Mouse (Mus musculus) embryonic facial prominence, embryonic 15.5 days (tissue): ENCODE measurements around the gene Plpp7. TPM values are rescaled to one million over a fixed set of nuclear protein-coding genes. Genes with fewer than 3 reads are reported as not detected.
A peak's percentile ranks its signal among the peaks of the same experiment; 100 is the strongest.

ENCODE experiments used
- ATAC-seq: fragments of 200-750 bp; cut with Nextera tagmentation; 2 replicates; pipeline ENCODE4 v1.8.0; 2017; ENCODE audit warnings: low read depth, moderate TSS enrichment; ENCODE audit not compliant: insufficient number of reproducible peaks, low FRiP score, low TSS enrichment
- H3K27ac ChIP-seq: fragments of 300-500 bp; sonication (generic); replicated peaks from 2 replicates; pipeline ENCODE4 v1.5.1; 2015; ENCODE audit warnings: mild to moderate bottlenecking, inconsistent platforms
- H3K27me3 ChIP-seq: fragments of 300-500 bp; sonication (generic); 2 replicates; pipeline ENCODE4 v1.6.1; 2015; ENCODE audit warnings: inconsistent platforms
- H3K36me3 ChIP-seq: fragments of 300-500 bp; sonication (generic); 2 replicates; pipeline ENCODE4 v1.6.1; 2015; ENCODE audit warnings: mild to moderate bottlenecking, inconsistent platforms
- H3K4me1 ChIP-seq: fragments of 300-500 bp; sonication (generic); 2 replicates; pipeline ENCODE4 v1.6.1; 2015; ENCODE audit warnings: inconsistent platforms
- H3K4me2 ChIP-seq: fragments of 300-500 bp; sonication (generic); replicated peaks from 2 replicates; pipeline ENCODE4 v1.6.1; 2015; ENCODE audit warnings: mild to moderate bottlenecking, inconsistent platforms
- H3K4me3 ChIP-seq: fragments of 300-500 bp; sonication (generic); replicated peaks from 2 replicates; pipeline ENCODE4 v1.5.1; 2015; ENCODE audit warnings: mild to moderate bottlenecking, inconsistent platforms
- H3K9ac ChIP-seq: fragments of 300-500 bp; sonication (generic); 2 replicates; pipeline ENCODE4 v1.6.1; 2015; ENCODE audit warnings: inconsistent platforms
- H3K9me3 ChIP-seq: fragments of 300-500 bp; sonication (generic); replicated peaks from 2 replicates; pipeline ENCODE4 v1.6.1; 2016; ENCODE audit warnings: inconsistent platforms
- WGBS: fragments of 180-500 bp; shearing (Covaris S2); methylation state at CpG from one replicate; pipeline ENCODE4 v1.1.7; 2015; 5-methylcytosine and 5-hydroxymethylcytosine counted together
- polyA plus RNA-seq: library from polyadenylated mRNA; unstranded; fragments of >200 nt; fragmentation: Nextera tagmentation; extraction: Ambion mirVana; gene quantifications from 2 replicates; pipeline ENCODE4 v1.2.1, GENCODE M21; 2015

The Plpp7 gene
- 9.4 and 10.0 TPM in 2 replicates for polyA plus RNA-seq

DNA sequence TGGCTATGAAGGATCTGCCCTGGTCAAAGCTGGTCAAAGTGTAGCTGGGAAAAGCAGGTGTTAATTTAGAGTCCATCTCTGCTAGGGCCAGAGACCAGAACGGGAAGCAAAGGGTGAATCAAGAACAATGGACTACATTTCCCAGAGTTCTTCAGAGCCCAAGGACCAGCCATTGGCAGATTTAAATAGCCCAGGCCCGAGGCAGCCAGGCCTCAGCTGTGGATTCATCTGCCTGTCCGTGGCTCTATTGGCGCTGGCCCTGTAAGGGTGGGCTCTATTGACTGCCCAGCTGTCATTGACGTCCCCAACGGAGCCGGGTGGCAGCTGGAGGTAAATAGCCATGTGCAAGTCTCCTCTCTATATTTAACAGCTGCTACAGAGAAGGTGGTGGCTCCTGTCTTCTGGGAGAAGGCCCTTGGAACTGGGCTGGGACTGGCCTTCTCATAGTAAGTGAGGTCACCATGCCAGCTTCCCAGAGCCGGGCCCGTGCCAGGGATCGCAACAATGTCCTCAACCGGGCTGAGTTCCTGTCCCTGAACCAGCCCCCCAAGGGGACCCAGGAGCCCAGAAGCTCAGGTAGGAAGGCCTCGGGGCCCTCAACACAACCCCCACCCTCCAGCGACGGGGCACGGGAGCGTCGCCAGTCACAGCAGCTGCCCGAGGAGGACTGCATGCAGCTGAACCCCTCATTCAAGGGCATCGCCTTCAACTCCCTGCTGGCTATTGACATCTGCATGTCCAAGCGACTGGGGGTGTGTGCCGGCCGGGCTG is at the start of gene Plpp7:
Gene Plpp7 (plus strand): TSS at position 178 of the 771 bp plus-strand sequence.
- ATAC-seq, result peak; percentile 79
- 51% methylated on average over 22 of the region's 22 CpGs for WGBS
- H3K27me3 ChIP-seq, result no peaks in the 10 kb centered on the region
- peak within 1 kb of the TSS; percentile 34; the same call in 1 of the 2 replicates for H3K27ac ChIP-seq
- peak within 1 kb of the TSS; percentile 34 for H3K4me3 ChIP-seq
- peak within 1 kb of the TSS; percentile 50 for H3K4me2 ChIP-seq
- H3K4me1 ChIP-seq, result peaks cover 10% of the 10 kb centered on the region
- H3K9me3 ChIP-seq, result no peaks in the 10 kb centered on the region
- no peaks in the 10 kb centered on the region for H3K36me3 ChIP-seq
- peak within 1 kb of the TSS; percentile 26; the same call in 1 of the 2 replicates for H3K9ac ChIP-seq

DNA sequence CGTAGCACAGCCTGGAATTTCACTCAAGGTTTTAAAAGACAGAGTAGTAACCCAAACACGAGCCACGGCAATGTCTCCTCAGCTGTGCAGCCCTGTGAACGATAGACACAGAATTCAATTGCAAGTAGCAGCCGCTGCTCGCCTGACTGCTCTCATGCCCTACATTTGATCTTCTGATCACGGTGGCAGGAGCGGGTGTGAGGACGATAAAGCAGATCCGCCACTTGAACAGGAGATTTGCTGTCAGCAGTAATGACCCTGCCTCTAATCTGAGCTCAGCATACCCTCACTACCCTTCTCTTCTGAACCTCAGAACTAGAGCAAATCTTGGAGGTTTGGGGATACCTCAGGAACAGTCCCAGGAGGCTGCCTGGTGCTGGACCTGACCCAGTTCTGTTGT is 49.3 kb upstream of the Plpp7 start:
- Histone ChIP-seq H3K9ac (no peak overlapping the region), H3K9me3 (no peaks in the 10 kb centered on the region), H3K4me1 (no peaks in the 10 kb centered on the region), H3K4me2 (no peak overlapping the region), H3K36me3 (peaks cover 83% of the 10 kb centered on the region), H3K4me3 (no peak overlapping the region), H3K27ac (no peak overlapping the region), H3K27me3 (no peaks in the 10 kb centered on the region)
- no peak for ATAC-seq
- WGBS, result 87% methylated on average over 10 of the region's 10 CpGs

DNA sequence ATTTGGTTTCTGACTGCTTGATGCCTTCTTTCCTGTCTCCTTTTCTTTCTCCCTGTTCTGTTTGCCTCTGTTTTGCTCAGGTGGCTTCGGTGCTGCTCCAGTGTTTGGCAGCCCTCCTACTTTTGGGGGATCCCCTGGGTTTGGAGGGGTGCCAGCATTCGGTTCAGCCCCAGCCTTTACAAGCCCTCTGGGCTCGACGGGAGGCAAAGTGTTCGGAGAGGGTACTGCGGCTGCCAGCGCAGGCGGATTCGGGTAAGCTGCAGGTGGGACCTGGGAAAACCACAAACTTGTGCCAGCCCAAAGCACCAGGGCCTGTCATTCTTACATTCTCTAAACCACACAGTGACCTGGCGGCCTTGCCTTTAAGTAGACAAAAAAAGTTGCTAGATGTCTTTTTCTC is 48.0 kb upstream of the Plpp7 start:
- Histone ChIP-seq H3K27me3 (no peaks in the 10 kb centered on the region), H3K9ac (no peak overlapping the region), H3K9me3 (no peaks in the 10 kb centered on the region), H3K27ac (no peak overlapping the region), H3K4me3 (no peak overlapping the region), H3K4me1 (no peaks in the 10 kb centered on the region), H3K36me3 (peaks cover 82% of the 10 kb centered on the region), H3K4me2 (no peak overlapping the region)
- ATAC-seq, result no peak
- whole genome bisulfite sequencing, result 64% methylated on average over 10 of the region's 10 CpGs

DNA sequence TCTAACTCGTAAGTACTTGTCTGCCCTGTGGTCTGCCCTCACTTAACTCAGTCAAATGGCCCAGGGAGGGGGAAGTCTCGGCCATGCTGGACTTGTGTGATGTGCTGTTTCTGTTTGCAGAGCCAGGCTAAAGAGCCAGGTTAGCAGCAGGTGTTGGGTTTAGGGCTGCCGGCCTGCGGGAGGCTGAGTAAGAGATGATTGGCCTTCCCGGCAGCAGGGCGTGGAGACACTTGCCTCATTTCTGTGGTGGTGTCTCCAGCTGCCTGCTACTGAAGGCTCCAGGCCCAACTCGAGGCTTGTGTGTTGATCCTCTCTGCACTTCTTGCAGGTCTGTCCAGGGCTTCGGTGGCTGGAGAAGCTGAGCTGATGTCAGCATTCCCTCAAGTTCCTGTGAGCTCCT is 43.5 kb upstream of the Plpp7 start:
- peaks cover 54% of the 10 kb centered on the region for H3K36me3 ChIP-seq
- no peak for ATAC-seq
- H3K27ac ChIP-seq, result no peak overlapping the region
- H3K9me3 ChIP-seq, result no peaks in the 10 kb centered on the region
- no peak overlapping the region for H3K4me2 ChIP-seq
- WGBS, result 79% methylated on average over 8 of the region's 8 CpGs
- no peak overlapping the region for H3K9ac ChIP-seq
- no peaks in the 10 kb centered on the region for H3K27me3 ChIP-seq
- H3K4me3 ChIP-seq, result no peak overlapping the region
- no peaks in the 10 kb centered on the region for H3K4me1 ChIP-seq

DNA sequence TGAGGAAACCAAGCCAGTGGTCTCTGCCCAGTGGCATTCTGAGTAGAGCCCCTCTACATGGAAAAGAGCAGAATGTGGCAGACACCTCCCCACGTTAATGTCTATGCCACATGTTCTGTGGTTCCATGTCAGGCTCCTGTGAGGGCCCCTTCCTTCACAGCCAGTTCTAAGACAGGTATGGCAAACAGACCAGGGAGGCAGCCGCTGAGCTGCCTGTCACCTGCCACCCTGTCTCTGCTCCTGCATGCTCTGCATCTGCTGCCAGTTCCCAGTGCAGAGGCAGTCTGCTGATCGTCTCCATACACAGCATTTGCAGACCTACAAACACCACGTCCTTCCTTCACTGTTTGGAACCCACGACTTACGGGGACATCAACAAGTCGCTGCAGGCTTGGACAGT is 42.9 kb upstream of the Plpp7 start:
- 89% methylated on average over 7 of the region's 7 CpGs for WGBS
- H3K9ac ChIP-seq, result no peak overlapping the region
- no peak overlapping the region for H3K4me2 ChIP-seq
- ATAC-seq, result no peak
- peaks cover 52% of the 10 kb centered on the region for H3K36me3 ChIP-seq
- no peak overlapping the region for H3K4me3 ChIP-seq
- H3K27me3 ChIP-seq, result no peaks in the 10 kb centered on the region
- H3K9me3 ChIP-seq, result no peaks in the 10 kb centered on the region
- H3K4me1 ChIP-seq, result no peaks in the 10 kb centered on the region
- H3K27ac ChIP-seq, result no peak overlapping the region

DNA sequence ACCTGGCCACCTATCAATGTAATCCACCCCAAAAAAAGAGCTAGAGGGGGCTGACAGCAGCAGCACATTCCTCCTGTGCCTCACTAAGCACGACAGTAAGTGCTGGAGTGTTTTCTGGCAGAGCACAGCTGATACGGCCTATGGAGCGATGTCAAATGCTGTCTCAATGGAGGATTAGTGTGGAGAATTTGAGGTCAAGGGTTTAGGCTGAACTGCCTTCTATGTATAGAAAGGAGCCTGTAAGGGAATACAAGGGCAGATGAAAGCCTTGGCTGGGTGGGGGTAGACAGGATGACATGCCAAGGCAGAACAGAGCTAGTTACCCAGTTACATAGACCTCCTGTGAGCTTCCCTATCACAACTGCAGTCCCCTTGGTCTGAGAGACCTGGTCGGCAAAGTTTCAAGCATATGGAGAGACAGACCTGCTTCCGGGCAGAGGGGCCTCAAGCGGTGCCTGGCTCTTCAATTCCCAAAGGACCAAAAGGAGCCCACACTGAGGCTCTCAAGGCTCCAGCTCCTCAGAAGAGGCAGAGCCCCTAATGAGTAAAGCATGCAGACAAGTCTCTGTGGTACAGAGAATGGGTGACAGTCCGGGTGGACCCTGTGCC is 39.9 kb upstream of the Plpp7 start:
- no peak overlapping the region for H3K4me2 ChIP-seq
- WGBS, result 54% methylated on average over 7 of the region's 7 CpGs

DNA sequence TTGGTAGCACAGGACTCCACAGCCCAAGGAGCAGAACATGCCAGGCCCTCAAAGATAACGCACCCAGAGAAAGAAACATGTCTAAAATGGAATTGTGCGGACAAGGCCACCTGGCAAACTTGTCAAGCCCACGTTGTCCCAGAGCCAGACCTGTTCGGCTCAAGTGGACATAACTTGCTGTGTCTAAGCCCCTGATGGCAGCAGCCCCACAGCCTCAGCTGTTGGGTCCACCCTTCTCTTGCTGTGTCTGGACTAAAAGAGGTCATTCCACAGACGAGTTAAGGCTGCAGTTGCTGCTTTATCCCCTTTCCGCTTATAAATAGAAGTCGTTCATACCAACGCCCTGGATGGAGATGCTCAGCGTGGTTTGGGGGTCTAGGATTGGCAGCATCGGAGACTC is 38.8 kb upstream of the Plpp7 start:
- H3K27ac ChIP-seq, result no peak overlapping the region; the same call in 1 of the 2 replicates
- WGBS, result 84% methylated on average over 10 of the region's 10 CpGs
- 0 out of 2 replicates have a peak, but pooled peaks have one; percentile 21 for ATAC-seq

More for the DNA sequence above, 39.9 kb upstream of the Plpp7 start:
- Histone ChIP-seq H3K4me1 (no peaks in the 10 kb centered on the region), H3K9ac (no peak overlapping the region), H3K27me3 (no peaks in the 10 kb centered on the region), H3K27ac (no peak overlapping the region), H3K9me3 (no peaks in the 10 kb centered on the region), H3K4me3 (no peak overlapping the region), H3K36me3 (peaks cover 25% of the 10 kb centered on the region)
- ATAC-seq, result peak; percentile 23; the same call in 1 of the 2 replicates

DNA sequence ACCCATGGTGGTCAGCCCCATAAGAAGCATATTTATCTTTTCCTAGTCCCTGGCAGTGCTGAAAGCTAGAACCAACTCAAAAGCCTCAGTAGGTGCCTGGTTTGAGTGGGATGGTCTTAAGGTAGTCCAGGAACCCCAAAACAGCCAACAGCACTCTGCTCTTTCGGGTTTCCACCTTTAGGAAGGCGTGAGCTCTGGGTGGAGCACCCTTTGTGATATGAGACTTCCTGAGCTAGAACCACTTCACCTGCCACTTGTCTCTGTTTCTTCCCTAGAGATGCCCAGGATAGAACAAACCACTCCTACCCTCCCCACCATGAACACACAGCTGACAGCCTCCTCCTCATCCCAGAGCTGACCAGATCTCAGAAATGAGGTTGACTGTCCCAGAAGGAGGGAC is 38.0 kb upstream of the Plpp7 start:
- H3K36me3 ChIP-seq, result peaks cover 8% of the 10 kb centered on the region
- H3K9me3 ChIP-seq, result no peaks in the 10 kb centered on the region
- no peaks in the 10 kb centered on the region for H3K4me1 ChIP-seq
- no peak overlapping the region for H3K27ac ChIP-seq
- no peaks in the 10 kb centered on the region for H3K27me3 ChIP-seq
- H3K9ac ChIP-seq, result no peak overlapping the region
- WGBS, result 78% methylated on average over 2 of the region's 2 CpGs
- H3K4me3 ChIP-seq, result no peak overlapping the region
- no peak overlapping the region for H3K4me2 ChIP-seq
- no peak for ATAC-seq

More for the DNA sequence above, 38.8 kb upstream of the Plpp7 start:
- no peak overlapping the region for H3K9ac ChIP-seq
- H3K4me2 ChIP-seq, result no peak overlapping the region
- H3K27me3 ChIP-seq, result no peaks in the 10 kb centered on the region
- peaks cover 16% of the 10 kb centered on the region for H3K36me3 ChIP-seq
- H3K9me3 ChIP-seq, result no peaks in the 10 kb centered on the region
- no peak overlapping the region for H3K4me3 ChIP-seq
- no peaks in the 10 kb centered on the region for H3K4me1 ChIP-seq

DNA sequence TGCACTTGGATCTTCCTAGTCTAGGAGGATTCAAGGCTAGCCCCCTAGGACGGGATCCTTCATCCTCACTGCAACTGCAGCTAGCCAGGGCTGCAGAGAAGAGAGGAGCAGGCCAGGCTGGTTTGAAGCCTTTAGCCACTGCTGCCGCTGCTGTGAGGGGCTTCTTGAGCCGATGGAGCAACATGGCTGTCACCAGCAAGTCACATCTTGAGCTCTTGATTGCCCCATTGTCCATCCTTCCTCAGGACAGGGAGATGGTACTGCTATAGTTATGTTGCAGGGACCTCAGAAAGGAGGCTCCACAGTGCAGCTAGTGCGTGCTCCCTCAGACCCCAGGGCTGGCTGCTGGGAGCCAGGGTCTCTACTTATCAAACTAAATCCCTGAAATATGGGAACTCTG is 37.5 kb upstream of the Plpp7 start:
- H3K27ac ChIP-seq, result no peak overlapping the region
- no peak for ATAC-seq
- 76% methylated on average over 4 of the region's 4 CpGs for WGBS
- no peaks in the 10 kb centered on the region for H3K27me3 ChIP-seq
- H3K4me3 ChIP-seq, result no peak overlapping the region
- H3K9me3 ChIP-seq, result no peaks in the 10 kb centered on the region
- 0 out of 2 replicates have a peak, but pooled peaks cover 5% of the 10 kb centered on the region for H3K36me3 ChIP-seq
- no peak overlapping the region for H3K4me2 ChIP-seq
- no peaks in the 10 kb centered on the region for H3K4me1 ChIP-seq
- no peak overlapping the region for H3K9ac ChIP-seq

DNA sequence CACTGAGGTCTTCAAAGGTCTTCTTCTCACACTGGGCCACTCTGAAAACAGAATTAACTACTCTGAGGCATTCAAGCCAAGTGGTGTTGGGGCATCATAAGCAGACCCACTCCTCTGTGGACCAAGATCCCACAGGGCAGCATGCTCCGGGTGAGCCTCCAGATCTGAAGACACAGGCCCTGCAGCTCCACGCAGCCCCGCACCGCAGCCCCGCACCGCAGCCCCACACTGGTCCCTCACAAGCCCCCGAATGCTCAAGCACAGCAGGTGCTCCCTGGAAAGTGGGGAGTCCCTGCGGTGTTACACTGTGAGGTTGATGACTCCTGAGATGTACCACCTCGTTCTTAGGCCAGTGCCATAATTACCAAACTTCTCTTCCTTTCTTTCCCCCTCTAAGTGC is 37.1 kb upstream of the Plpp7 start:
- H3K36me3 ChIP-seq, result 0 out of 2 replicates have a peak, but pooled peaks cover 5% of the 10 kb centered on the region
- no peaks in the 10 kb centered on the region for H3K4me1 ChIP-seq
- no peak overlapping the region for H3K27ac ChIP-seq
- no peaks in the 10 kb centered on the region for H3K27me3 ChIP-seq
- no peak overlapping the region for H3K9ac ChIP-seq
- 74% methylated on average over 9 of the region's 9 CpGs for WGBS
- H3K4me3 ChIP-seq, result no peak overlapping the region
- no peaks in the 10 kb centered on the region for H3K9me3 ChIP-seq
- no peak for ATAC-seq
- no peak overlapping the region for H3K4me2 ChIP-seq

DNA sequence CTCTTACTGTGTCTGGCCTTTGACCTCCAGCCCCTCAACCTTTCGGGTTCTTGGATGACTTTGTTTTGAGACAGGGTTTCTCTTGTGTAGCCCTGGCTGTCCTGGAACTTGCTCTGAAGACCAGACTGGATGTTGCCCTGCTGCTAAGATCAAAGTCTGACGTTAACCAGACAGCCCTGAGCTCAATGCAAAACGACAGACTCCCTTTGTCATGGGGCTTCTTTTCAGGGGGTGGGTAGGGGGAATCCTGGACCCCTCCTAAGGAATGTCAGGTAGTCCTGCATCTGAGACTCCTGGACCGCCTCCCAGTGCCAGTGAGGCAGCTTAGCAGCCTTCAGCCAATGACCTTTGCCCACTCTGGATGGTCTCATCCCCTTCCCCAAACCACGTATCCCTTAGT is 36.6 kb upstream of the Plpp7 start:
- Histone ChIP-seq H3K9ac (no peak overlapping the region), H3K36me3 (0 out of 2 replicates have a peak, but pooled peaks cover under 1% of the 10 kb centered on the region), H3K4me2 (no peak overlapping the region), H3K4me1 (no peaks in the 10 kb centered on the region), H3K27me3 (no peaks in the 10 kb centered on the region), H3K4me3 (no peak overlapping the region), H3K27ac (no peak overlapping the region), H3K9me3 (no peaks in the 10 kb centered on the region)
- 29% methylated on average over 5 of the region's 5 CpGs for WGBS
- ATAC-seq, result no peak
